Mouse (Mus musculus) forebrain, embryonic 13.5 days (tissue): ENCODE measurements around the gene Apex1. TPM values are rescaled to one million over a fixed set of nuclear protein-coding genes. Genes with fewer than 3 reads are reported as not detected.

Source experiments
- ATAC-seq: fragments of 200-750 bp; cut with Nextera tagmentation; 2 replicates; pipeline ENCODE4 v1.8.0; 2017
- H3K27ac ChIP-seq: fragments of 300-500 bp; sonication (generic); 2 replicates; pipeline ENCODE4 v1.5.1; 2015; ENCODE audit warnings: inconsistent platforms, mild to moderate bottlenecking, moderate library complexity
- H3K27me3 ChIP-seq: fragments of 300-500 bp; sonication (generic); 2 replicates; pipeline ENCODE4 v1.6.1; 2015; ENCODE audit warnings: mild to moderate bottlenecking, inconsistent platforms
- H3K36me3 ChIP-seq: fragments of 300-500 bp; sonication (generic); 2 replicates; pipeline ENCODE4 v1.6.1; 2015; ENCODE audit warnings: mild to moderate bottlenecking, inconsistent platforms; ENCODE audit not compliant: poor library complexity, severe bottlenecking
- H3K4me1 ChIP-seq: fragments of 300-500 bp; sonication (generic); 2 replicates; pipeline ENCODE4 v1.6.1; 2015; ENCODE audit warnings: inconsistent platforms
- H3K4me2 ChIP-seq: fragments of 300-500 bp; sonication (generic); 2 replicates; pipeline ENCODE4 v1.6.1; 2015; ENCODE audit warnings: inconsistent platforms, mild to moderate bottlenecking, moderate library complexity
- H3K4me3 ChIP-seq: fragments of 300-500 bp; sonication (generic); 2 replicates; pipeline ENCODE4 v1.5.1; 2015; ENCODE audit warnings: mild to moderate bottlenecking, inconsistent platforms
- H3K9ac ChIP-seq: fragments of 300-500 bp; sonication (generic); 2 replicates; pipeline ENCODE4 v1.6.1; 2015; ENCODE audit warnings: mild to moderate bottlenecking, inconsistent platforms
- H3K9me3 ChIP-seq: fragments of 300-500 bp; sonication (generic); replicated peaks from 2 replicates; pipeline ENCODE4 v1.6.1; 2016; ENCODE audit warnings: inconsistent platforms
- WGBS: fragments of 180-500 bp; shearing (Covaris S2); methylation state at CpG from one replicate; pipeline ENCODE4 v1.1.7; 2015; 5-methylcytosine and 5-hydroxymethylcytosine counted together
- polyA plus RNA-seq: library from polyadenylated mRNA; unstranded; fragments of >200 nt; fragmentation: Nextera tagmentation; extraction: Ambion mirVana; gene quantifications from 2 replicates; pipeline ENCODE4 v1.2.1, GENCODE M21; 2015

The Apex1 gene
- polyA plus RNA-seq: 355 and 364 TPM in 2 replicates

DNA sequence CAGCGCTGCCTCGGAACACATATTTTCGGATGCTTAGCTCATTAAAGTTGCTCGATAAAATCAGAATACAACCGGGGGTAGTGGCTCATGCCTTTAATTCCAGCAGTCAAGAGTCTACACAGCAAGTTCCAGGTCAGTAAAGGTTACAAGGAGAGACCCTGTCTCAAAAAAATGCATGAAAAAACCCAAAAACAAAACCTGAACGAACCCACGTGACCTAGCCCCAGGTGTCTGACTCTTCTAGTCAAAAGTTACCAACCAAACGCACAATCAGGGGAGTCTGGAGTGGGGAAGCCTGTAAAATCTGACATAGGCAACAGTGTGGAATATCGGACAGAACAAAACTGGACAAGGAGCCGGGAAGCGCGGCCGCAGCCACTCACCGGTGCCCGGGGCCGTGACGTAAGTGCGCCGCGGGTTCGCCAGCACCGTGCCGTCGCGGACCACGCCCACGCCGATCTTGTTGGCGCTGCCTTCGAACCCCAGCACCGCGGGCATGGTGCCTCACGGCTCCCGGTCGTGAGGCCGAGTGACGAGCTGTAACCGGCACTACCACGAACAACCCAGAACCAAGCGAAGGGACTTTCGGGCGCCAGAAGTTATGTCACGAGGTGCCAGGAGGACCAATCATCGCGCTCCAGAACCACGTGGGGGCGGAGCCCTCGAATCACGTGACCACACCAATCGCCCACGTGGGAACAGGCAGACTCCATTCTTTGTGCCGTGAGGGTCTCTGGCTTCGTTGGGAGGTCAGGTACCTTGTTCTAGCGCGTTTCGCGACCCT, at the start of gene Apex1, which contains the start of gene Osgep:
Gene Apex1 (plus strand): TSS at position 688 of the 784 bp plus-strand sequence.
Gene Osgep (minus strand): TSS at position 613 of the 784 bp plus-strand sequence.
- Histone ChIP-seq H3K27me3 (no peaks in the 10 kb centered on the region), H3K9ac (peak within 1 kb of the TSS; percentile 92), H3K27ac (peak within 1 kb of the TSS; percentile 89), H3K36me3 (peaks cover 44% of the 10 kb centered on the region), H3K4me3 (peak within 1 kb of the TSS; percentile 88), H3K4me1 (peaks cover 36% of the 10 kb centered on the region), H3K9me3 (no peaks in the 10 kb centered on the region), H3K4me2 (peak within 1 kb of the TSS; percentile 83)
- under 1% methylated on average over 57 of the region's 57 CpGs for WGBS
- ATAC-seq: peak; percentile 96

DNA sequence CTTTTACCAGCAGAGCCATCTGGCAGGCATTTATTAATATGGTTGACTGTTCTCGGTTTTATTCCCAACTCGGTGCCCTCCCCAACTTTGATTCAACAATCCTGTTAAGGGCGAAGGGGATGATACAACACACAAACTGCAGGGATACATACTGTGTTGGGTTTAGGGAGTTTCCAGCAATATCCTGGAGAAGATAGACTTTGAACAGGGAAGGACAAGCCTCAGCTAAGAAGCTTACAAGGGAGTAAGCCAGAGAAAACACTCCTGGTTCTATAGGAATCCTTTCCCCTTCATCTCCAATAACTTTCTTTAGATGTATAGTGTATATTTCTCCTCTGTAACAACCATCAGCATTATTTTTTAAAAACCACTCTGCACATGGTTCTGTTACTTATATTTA, 49.6 kb upstream of the Apex1 start:
- Histone ChIP-seq H3K4me2 (no peak overlapping the region), H3K4me1 (peaks cover 6% of the 10 kb centered on the region), H3K9me3 (no peaks in the 10 kb centered on the region), H3K27me3 (no peaks in the 10 kb centered on the region), H3K4me3 (no peak overlapping the region), H3K27ac (no peak overlapping the region), H3K9ac (no peak overlapping the region), H3K36me3 (no peaks in the 10 kb centered on the region)
- 91% methylated on average over 3 of the region's 3 CpGs for WGBS
- no peak for ATAC-seq

DNA sequence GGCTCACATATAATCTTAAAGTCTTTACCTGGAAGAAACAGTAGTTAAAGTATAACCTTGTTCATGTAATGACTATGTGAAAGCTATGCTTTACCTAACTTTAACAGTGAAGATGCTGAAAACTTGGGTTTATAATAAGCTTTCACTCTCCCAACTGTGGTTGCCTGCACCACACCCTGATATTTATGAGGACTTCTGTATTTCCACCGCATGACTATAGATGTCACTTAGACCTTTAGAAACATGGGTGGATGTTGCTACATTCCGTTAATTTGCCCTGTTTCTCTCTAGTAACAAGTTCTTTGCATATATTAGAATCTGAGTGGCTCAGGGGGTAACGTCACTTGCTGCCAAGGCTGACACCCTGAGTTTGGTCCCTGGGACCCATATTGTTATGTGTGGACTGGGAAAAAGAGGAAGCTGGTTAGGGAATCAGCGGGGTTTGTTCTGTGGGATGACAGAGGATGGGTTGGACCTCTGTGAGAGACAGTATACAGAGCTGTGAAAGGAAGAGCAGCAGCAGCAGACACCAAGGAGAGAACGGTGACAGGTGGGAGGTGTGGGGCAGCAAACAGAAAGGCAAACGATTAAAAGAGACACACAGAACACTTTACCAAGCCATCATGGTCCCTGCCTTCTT, 49.1 kb upstream of the Apex1 start:
- H3K4me1 ChIP-seq: peaks cover 3% of the 10 kb centered on the region
- no peak overlapping the region for H3K4me2 ChIP-seq
- H3K27ac ChIP-seq: no peak overlapping the region
- H3K36me3 ChIP-seq: no peaks in the 10 kb centered on the region
- no peaks in the 10 kb centered on the region for H3K9me3 ChIP-seq
- no peaks in the 10 kb centered on the region for H3K27me3 ChIP-seq
- H3K4me3 ChIP-seq: no peak overlapping the region
- no peak for ATAC-seq
- WGBS: 80% methylated on average over 6 of the region's 6 CpGs
- no peak overlapping the region for H3K9ac ChIP-seq

DNA sequence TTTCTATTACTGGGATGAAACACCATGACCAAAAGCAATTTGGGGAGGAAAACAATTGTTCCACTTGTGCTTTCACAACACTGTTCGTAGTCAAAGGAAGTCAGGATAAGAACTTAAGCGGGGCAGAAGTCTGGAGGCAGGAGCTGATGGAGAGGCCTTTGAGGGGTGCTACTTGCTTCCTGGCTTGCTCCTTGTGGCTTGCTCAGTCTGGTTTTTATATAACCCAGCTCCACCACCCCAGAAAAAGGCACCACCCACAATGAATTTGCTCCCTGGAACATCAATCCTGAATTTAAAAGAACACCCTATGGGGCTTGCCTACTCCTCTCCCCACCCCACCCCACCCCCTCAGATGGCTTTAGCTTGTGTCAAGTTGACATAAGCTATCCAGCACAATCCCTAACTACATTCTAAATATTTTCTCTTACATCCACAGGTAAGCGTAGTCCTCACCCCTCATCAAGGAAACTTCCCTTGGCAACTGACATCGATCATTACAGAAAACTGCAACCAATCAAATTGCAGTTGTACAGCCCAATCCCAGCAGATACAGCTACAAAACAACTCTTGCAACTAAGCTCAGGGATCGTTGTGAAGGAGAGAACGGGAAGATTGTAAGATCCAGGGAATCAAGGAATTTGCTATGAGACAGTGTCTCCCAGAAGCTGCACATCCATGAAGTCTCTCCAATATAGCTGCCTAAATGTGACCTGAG, 48.4 kb upstream of the Apex1 start:
- H3K9ac ChIP-seq: no peak overlapping the region
- ATAC-seq: no peak
- no peaks in the 10 kb centered on the region for H3K27me3 ChIP-seq
- H3K9me3 ChIP-seq: no peaks in the 10 kb centered on the region
- 90% methylated on average over 6 of the region's 6 CpGs for WGBS
- no peak overlapping the region for H3K4me2 ChIP-seq
- H3K4me1 ChIP-seq: no peaks in the 10 kb centered on the region
- no peak overlapping the region for H3K27ac ChIP-seq
- H3K36me3 ChIP-seq: no peaks in the 10 kb centered on the region
- H3K4me3 ChIP-seq: no peak overlapping the region

DNA sequence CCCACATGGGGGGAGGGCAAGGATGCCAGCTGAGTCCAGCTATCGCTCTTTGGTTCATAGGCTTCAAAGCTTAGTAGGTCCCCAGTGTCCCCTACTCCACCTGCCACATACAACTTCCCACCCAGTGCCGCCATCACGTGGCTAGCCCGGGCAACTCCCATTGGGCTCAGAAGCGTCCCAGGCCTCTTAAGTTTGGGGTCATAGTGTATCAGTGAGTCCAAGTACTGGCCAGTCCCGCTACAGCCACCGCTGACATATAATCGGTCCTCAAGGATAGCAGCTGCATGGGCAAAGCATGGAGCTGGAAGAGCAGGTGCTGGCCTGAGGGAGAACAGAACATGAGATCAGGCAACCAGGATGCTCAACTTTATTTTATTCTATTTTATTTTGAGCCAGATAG, 33.1 kb upstream of the Apex1 start:
- no peak overlapping the region for H3K4me3 ChIP-seq
- no peak overlapping the region for H3K4me2 ChIP-seq
- peaks cover 3% of the 10 kb centered on the region for H3K27me3 ChIP-seq
- H3K9ac ChIP-seq: no peak overlapping the region
- 95% methylated on average over 8 of the region's 8 CpGs for WGBS
- ATAC-seq: no peak
- peaks cover 5% of the 10 kb centered on the region for H3K4me1 ChIP-seq
- no peaks in the 10 kb centered on the region for H3K36me3 ChIP-seq
- H3K9me3 ChIP-seq: no peaks in the 10 kb centered on the region
- no peak overlapping the region for H3K27ac ChIP-seq

DNA sequence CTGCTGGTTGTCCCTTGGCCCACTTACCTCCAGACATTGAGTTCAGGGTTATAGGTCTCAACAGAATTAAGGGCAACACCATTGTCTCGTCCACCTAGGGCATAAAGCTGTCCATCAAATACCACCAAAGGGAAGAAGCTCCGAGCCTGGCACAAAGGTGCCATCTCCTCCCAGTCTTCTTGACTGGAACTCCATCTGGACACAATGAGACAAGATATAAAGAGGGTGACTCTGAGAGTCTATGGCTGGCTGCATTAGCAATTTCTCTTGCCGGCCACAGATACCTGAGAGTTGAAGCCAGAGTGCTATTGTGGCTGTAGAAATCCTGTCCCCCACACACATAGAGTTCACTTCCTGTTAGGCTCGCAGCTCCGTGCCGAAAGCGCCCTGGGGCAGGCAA, 32.7 kb upstream of the Apex1 start:
- no peak for ATAC-seq
- H3K4me2 ChIP-seq: no peak overlapping the region
- no peak overlapping the region for H3K27ac ChIP-seq
- no peaks in the 10 kb centered on the region for H3K9me3 ChIP-seq
- no peak overlapping the region for H3K9ac ChIP-seq
- no peak overlapping the region for H3K4me3 ChIP-seq
- peaks cover 10% of the 10 kb centered on the region for H3K4me1 ChIP-seq
- H3K27me3 ChIP-seq: peaks cover 5% of the 10 kb centered on the region
- H3K36me3 ChIP-seq: no peaks in the 10 kb centered on the region
- 85% methylated on average over 7 of the region's 7 CpGs for WGBS

DNA sequence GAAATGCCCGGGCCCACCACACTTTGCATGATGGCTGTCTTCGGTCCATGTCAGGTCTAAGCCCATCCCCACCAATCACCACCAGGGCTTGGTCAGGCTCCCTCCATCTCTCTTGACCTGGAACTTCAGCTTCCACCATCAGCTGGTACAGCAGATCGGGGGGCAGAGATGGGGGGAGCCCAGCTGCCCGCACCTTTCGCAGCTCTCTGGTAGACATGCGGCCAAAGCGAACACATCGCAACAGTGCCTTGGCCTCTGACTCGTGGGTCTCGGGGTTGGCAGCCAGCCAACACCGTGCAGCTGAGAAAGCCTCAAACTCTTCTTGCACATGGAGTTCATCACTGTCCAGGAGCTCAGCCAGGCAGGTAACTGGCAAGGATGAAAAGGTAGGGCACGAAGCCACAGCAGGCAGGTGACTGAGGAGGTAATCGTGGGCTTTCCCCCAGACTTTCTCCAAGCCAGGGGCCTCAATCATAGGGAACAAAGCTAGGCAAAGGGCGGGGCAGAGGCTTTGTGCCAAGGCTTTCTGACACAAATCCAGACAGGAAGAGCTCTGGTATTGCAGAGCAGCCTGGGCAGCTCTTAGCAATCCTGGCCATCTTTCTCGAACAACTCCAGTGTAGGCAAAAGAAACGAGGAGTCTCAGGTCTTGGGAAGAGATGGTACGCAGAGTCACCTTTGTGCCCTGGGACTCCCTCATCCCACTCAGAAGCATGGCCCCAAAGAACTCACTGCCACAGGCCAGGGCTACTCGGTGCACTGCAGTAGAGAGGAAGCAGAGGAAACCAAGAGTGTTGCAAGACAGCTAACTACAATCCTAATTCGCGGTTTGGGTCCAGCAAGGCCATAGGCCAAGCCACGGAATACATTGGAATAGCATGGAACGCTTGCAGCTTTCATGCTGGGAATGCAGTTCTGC, 32.0 kb upstream of the Apex1 start:
- Histone ChIP-seq H3K27me3 (peaks cover 12% of the 10 kb centered on the region), H3K9me3 (no peaks in the 10 kb centered on the region), H3K9ac (no peak overlapping the region), H3K27ac (no peak overlapping the region), H3K4me1 (peaks cover 12% of the 10 kb centered on the region), H3K4me2 (no peak overlapping the region), H3K36me3 (no peaks in the 10 kb centered on the region), H3K4me3 (no peak overlapping the region)
- no peak for ATAC-seq
- 84% methylated on average over 22 of the region's 22 CpGs for WGBS

DNA sequence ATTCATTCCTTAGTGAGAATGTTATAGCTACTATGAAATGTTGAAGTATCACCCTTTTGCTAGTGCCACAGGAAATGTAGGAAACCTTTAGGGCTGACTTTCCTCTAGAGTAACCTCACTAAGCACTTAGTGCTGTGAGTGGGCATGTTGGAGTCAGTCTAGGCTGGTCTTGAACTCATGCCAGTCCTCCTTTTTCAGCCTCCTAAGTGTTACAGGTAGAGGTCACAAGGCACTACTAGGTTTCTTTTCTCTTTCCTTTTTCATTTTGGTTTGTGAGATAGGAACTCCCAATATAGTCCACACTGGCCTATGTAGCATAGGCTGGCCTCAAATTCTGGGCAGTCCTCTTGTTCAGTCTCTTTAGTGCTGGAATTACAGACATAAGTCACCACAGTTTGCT, 29.4 kb upstream of the Apex1 start:
- H3K27ac ChIP-seq: no peak overlapping the region

DNA sequence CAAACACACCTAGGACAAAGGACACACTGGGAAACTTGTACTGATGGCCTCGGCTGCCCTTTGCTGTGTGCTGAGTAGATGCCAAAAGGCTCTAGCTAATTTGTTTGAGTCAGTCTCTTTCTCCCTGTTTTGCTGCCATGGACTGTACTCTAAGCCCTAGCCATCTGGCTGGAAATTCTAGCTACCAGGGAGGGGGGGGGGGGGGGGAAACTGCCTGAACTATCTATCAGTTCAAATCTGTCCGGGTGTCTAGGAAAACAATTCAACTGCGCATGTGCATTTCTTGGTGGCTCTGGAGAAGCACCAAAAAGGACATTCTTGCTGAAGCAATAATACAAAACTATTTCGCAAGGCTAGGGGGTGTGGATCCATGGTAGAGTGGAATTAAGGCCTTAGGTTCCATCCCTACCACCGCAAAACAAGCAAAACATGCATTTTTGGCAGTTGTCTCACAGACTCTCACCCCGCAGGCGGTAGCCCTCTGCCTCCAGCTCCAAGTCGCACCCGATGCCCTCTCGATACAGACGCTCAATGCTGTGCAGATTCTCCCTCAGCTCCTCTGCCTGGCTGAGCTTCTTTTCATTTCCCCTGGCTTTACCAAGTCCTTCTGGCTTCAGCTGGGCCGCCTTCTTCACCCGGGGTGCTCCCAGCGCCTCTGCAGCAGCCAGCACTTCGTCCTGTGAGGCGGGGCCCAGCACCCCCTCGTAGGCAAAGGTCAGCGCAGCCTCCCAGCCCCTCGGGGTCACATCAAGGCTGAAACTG, 28.6 kb upstream of the Apex1 start:
- peaks cover 12% of the 10 kb centered on the region for H3K4me1 ChIP-seq
- WGBS: 18% methylated on average over 19 of the region's 19 CpGs
- H3K4me2 ChIP-seq: peak overlapping the region; percentile 83
- ATAC-seq: peak; percentile 41; the same call in 1 of the 2 replicates
- peak overlapping the region; percentile 66 for H3K9ac ChIP-seq
- no peaks in the 10 kb centered on the region for H3K9me3 ChIP-seq
- H3K27me3 ChIP-seq: peaks cover 16% of the 10 kb centered on the region
- peak overlapping the region; percentile 50 for H3K4me3 ChIP-seq
- no peaks in the 10 kb centered on the region for H3K36me3 ChIP-seq
- no peak overlapping the region for H3K27ac ChIP-seq

More for the DNA sequence above, 29.4 kb upstream of the Apex1 start:
- Histone ChIP-seq H3K36me3 (no peaks in the 10 kb centered on the region), H3K9me3 (no peaks in the 10 kb centered on the region), H3K4me3 (no peak overlapping the region), H3K4me2 (no peak overlapping the region), H3K27me3 (peaks cover 16% of the 10 kb centered on the region), H3K4me1 (peaks cover 12% of the 10 kb centered on the region), H3K9ac (no peak overlapping the region)
- ATAC-seq: no peak

DNA sequence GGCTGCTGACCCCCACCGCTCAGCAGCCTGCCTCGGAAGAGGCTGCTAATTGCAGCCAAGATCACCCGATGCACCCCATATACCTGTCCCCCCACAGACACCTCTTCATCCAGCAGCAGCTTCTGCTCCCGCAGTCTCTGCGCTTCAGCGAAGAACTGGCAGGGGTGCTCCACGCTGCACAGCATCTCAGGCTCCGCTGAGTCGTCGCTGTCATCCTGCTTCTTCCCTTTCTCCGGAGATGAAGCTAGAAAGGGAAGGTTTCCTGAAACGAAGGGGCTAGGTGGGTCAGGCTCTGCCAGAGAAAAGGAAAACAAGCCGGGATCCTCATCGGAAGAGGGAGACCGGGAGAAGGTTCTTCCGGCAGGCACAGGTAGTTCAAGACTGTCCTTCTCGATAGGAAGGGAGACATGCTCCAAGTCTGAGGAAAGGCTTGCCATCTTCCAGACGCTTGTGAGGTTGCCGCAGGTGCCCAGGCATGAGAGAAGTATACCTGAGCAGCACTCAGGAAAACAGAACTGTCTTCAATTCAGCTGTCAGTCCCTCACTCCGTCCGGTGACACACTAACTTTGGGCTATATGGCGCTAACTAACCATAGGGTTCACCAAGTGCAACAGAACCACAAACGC, 27.9 kb upstream of the Apex1 start:
- WGBS: 17% methylated on average over 23 of the region's 23 CpGs
- Histone ChIP-seq H3K4me3 (peak overlapping the region; percentile 50), H3K9me3 (no peaks in the 10 kb centered on the region), H3K9ac (peak overlapping the region; percentile 66), H3K36me3 (no peaks in the 10 kb centered on the region), H3K4me2 (peak overlapping the region; percentile 83), H3K4me1 (peaks cover 12% of the 10 kb centered on the region), H3K27me3 (peaks cover 16% of the 10 kb centered on the region), H3K27ac (no peak overlapping the region)
- peak; percentile 78; the same call in 1 of the 2 replicates for ATAC-seq
